Mouse (Mus musculus) 3T3-L1 (cell line): ENCODE data around the gene Ost4.

Experiments
- DNase-seq: peaks from one replicate; pipeline ENCODE4 v3.0.0-alpha.2; 2015; ENCODE audit warnings: low read depth, low spot score

Ost4 gene

GRCm38 (mm10) chr5:30907413-30908059 is at the start of gene Ost4:
TSS of gene Ost4 (minus strand) at chr5:30907788.
- peak; percentile 99 for DNase-seq

- no peak for DNase-seq
Observed at GRCm38 (mm10) chr5:30955751-30956150, 48.2 kb upstream of the Ost4 start.

- no peak for DNase-seq
Observed at GRCm38 (mm10) chr5:30954556-30954955, 47.0 kb upstream of the Ost4 start.

- no peak for DNase-seq
Observed at GRCm38 (mm10) chr5:30954065-30954464, 46.5 kb upstream of the Ost4 start.

- no peak for DNase-seq
Observed at GRCm38 (mm10) chr5:30952551-30952950, 45.0 kb upstream of the Ost4 start.

- DNase-seq: no peak
Observed at GRCm38 (mm10) chr5:30951706-30952105, 44.1 kb upstream of the Ost4 start.

- DNase-seq: no peak
Observed at GRCm38 (mm10) chr5:30950922-30951321, 43.3 kb upstream of the Ost4 start.

GRCm38 (mm10) chr5:30950451-30950850 is 42.9 kb upstream of the Ost4 start:
- peak; percentile 58 for DNase-seq

GRCm38 (mm10) chr5:30949654-30950326 is 42.2 kb upstream of the Ost4 start:
- DNase-seq: peak; percentile 95

GRCm38 (mm10) chr5:30948620-30949019 is 41.0 kb upstream of the Ost4 start:
- DNase-seq: no peak

- peak; percentile 77 for DNase-seq
Observed at GRCm38 (mm10) chr5:30944956-30945781, 37.6 kb upstream of the Ost4 start, which contains the start of gene Cgref1. TSS of gene Cgref1 (minus strand) at chr5:30945591.

- DNase-seq: no peak
Observed at GRCm38 (mm10) chr5:30944344-30944743, 36.8 kb upstream of the Ost4 start.

- DNase-seq: peak; percentile 43
Observed at GRCm38 (mm10) chr5:30943004-30943403, 35.4 kb upstream of the Ost4 start.

GRCm38 (mm10) chr5:30934725-30935461 is 27.3 kb upstream of the Ost4 start:
- peak; percentile 57 for DNase-seq

- DNase-seq: no peak
Observed at GRCm38 (mm10) chr5:30933705-30934104, 26.1 kb upstream of the Ost4 start.

- DNase-seq: no peak
Observed at GRCm38 (mm10) chr5:30931378-30931777, 23.8 kb upstream of the Ost4 start.

GRCm38 (mm10) chr5:30930846-30931245 is 23.3 kb upstream of the Ost4 start:
- DNase-seq: no peak

GRCm38 (mm10) chr5:30930121-30930520 is 22.5 kb upstream of the Ost4 start:
- peak; percentile 89 for DNase-seq

- peak; percentile 48 for DNase-seq
Observed at GRCm38 (mm10) chr5:30927945-30928529, 20.4 kb upstream of the Ost4 start.

GRCm38 (mm10) chr5:30926073-30926472 is 18.5 kb upstream of the Ost4 start:
- no peak for DNase-seq

- no peak for DNase-seq
Observed at GRCm38 (mm10) chr5:30925217-30925616, 17.6 kb upstream of the Ost4 start.
